Mouse (Mus musculus) lung, postnatal 0 days (tissue): Measurements from ENCODE around the gene Adam12. TPM values are rescaled to one million over a fixed set of nuclear protein-coding genes. Genes with fewer than 3 reads are reported as not detected.
A peak's percentile ranks its signal among the peaks of the same experiment; 100 is the strongest.

Source experiments
- ATAC-seq: fragments of 200-750 bp; cut with Nextera tagmentation; 2 replicates; pipeline ENCODE4 v1.8.0; 2017; ENCODE audit warnings: moderate library complexity
- DNase-seq: peaks from one replicate; pipeline ENCODE4 v3.0.0-alpha.2; 2016; ENCODE audit warnings: low spot score
- H3K27ac ChIP-seq: fragments of 300-500 bp; sonication (generic); 2 replicates; pipeline ENCODE4 v1.5.1; 2014; ENCODE audit warnings: antibody characterized with exemption, mild to moderate bottlenecking, low read length, mixed read lengths
- H3K27me3 ChIP-seq: fragments of 300-500 bp; sonication (generic); replicated peaks from 2 replicates; pipeline ENCODE4 v1.6.1; 2014; ENCODE audit warnings: low read length, mixed read lengths; ENCODE audit not compliant: insufficient read depth
- H3K36me3 ChIP-seq: fragments of 300-500 bp; sonication (generic); 2 replicates; pipeline ENCODE4 v1.6.1; 2014; ENCODE audit warnings: low read length, mixed read lengths; ENCODE audit not compliant: insufficient read depth
- H3K4me1 ChIP-seq: fragments of 300-500 bp; sonication (generic); 2 replicates; pipeline ENCODE4 v1.6.1; 2014; ENCODE audit warnings: antibody characterized with exemption, low read depth, low read length, mixed read lengths; ENCODE audit not compliant: insufficient read depth
- H3K4me2 ChIP-seq: fragments of 300-500 bp; sonication (generic); replicated peaks from 2 replicates; pipeline ENCODE4 v1.6.1; 2014; ENCODE audit warnings: low read depth, mild to moderate bottlenecking, low read length, moderate library complexity, mixed read lengths
- H3K4me3 ChIP-seq: fragments of 300-500 bp; sonication (generic); 2 replicates; pipeline ENCODE4 v1.5.1; 2014; ENCODE audit warnings: low read depth, low read length
- H3K9ac ChIP-seq: fragments of 300-500 bp; sonication (generic); replicated peaks from 2 replicates; pipeline ENCODE4 v1.6.1; 2014; ENCODE audit warnings: low read depth, mild to moderate bottlenecking
- H3K9me3 ChIP-seq: fragments of 300-500 bp; sonication (generic); 2 replicates; pipeline ENCODE4 v1.6.1; 2016; ENCODE audit warnings: low read length, mixed read lengths
- CTCF ChIP-seq: IDR thresholded peaks from 2 replicates; pipeline ENCODE4 v1.5.1; 2016; ENCODE audit warnings: antibody characterized with exemption, mild to moderate bottlenecking
- EP300 ChIP-seq: IDR thresholded peaks from 2 replicates; pipeline ENCODE4 v1.6.1; 2016; ENCODE audit warnings: antibody characterized with exemption, mild to moderate bottlenecking, control low read depth
- WGBS: fragments of 180-500 bp; shearing (Covaris S2); extraction: QIAGEN DNeasy Blood & Tissue Kit; methylation state at CpG from one replicate; pipeline ENCODE4 v1.1.7; 2014; 5-methylcytosine and 5-hydroxymethylcytosine counted together
- polyA plus RNA-seq: library from polyadenylated mRNA; unstranded; fragments of >200 nt; fragmentation: Nextera tagmentation; extraction: Ambion mirVana; gene quantifications from 2 replicates; pipeline ENCODE4 v1.2.1, GENCODE M21; 2015

Gene Adam12
- polyA plus RNA-seq, 1 experiment from 2014 or later = 2.5 TPM

DNA sequence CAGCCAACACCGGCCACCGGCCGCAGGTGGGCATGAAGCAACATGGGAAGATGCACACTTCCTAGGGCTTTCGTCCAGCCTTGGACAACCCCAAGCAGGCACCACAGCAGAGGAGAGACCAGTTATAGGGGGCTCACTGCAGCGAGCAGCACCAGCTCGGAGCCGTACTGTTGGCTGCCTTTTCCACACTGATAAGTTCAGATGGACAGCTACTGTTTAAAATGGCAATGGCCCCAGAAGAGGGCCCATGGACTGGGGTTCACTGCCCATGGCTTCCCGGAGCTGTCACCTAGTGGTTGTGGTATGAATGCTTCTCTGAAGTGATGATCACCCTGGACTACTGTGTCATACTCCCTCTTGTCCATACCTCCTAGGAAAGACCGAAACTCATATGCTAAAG lies 141.7 kb downstream of the Adam12 start:
- 91% methylated on average over 9 of the region's 9 CpGs for WGBS
- no peak overlapping the region for H3K4me3 ChIP-seq
- TF ChIP-seq CTCF (no peak), EP300 (no peak)

DNA sequence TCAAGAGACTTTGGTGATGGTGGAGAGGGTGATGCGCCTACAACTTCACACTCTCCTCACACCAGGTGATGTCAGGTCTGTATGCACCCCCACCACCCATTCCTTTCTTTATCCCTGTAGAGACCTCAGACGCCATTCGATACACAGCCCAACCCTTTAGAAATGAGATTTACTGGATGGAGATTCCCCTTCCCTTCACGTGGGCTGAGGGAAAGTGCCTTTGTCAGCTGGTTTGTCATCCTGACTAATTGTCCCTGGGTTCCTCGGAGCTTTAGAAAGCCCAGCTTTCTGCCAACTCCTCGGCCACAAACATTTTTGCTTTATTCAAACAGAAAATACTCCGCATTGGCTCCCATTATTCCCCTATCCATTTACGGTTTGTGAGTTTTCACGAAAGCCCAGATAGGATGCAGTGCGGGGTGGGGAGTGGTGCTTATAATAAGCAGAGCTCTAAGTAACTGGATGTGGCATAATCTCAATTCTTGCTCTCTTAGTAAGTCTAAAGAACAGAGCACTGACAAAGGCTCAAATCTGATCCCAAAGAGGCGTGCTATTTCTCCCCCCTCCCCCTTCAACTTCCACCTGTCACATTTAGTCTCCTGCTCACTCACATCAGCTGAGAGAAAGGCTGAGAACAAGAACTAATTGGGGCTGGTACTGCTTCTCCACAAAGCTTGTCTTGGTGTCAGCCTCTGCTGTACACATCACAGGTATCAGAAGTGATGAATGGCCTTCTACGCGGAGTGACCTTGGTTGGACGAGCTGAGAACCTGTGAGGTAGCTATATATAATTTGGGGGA lies 143.2 kb downstream of the Adam12 start:
- DNase-seq (no peak), ATAC-seq (no peak)
- Histone ChIP-seq H3K4me1 (0 out of 2 replicates have a peak, but pooled peaks cover 3% of the 10 kb centered on the region), H3K9ac (no peak overlapping the region), H3K27me3 (no peaks in the 10 kb centered on the region), H3K4me2 (no peak overlapping the region), H3K4me3 (no peak overlapping the region), H3K36me3 (no peaks in the 10 kb centered on the region), H3K9me3 (no peaks in the 10 kb centered on the region), H3K27ac (no peak overlapping the region)
- no peak for TF ChIP-seq EP300
- TF ChIP-seq CTCF = no peak
- WGBS = 75% methylated on average over 14 of the region's 14 CpGs

More for the DNA sequence above, 141.7 kb downstream of the Adam12 start:
- DNase-seq (no peak), ATAC-seq (no peak)
- Histone ChIP-seq H3K9me3 (no peaks in the 10 kb centered on the region), H3K27me3 (no peaks in the 10 kb centered on the region), H3K4me2 (no peak overlapping the region), H3K4me1 (0 out of 2 replicates have a peak, but pooled peaks cover 3% of the 10 kb centered on the region), H3K9ac (no peak overlapping the region), H3K36me3 (no peaks in the 10 kb centered on the region), H3K27ac (no peak overlapping the region)

DNA sequence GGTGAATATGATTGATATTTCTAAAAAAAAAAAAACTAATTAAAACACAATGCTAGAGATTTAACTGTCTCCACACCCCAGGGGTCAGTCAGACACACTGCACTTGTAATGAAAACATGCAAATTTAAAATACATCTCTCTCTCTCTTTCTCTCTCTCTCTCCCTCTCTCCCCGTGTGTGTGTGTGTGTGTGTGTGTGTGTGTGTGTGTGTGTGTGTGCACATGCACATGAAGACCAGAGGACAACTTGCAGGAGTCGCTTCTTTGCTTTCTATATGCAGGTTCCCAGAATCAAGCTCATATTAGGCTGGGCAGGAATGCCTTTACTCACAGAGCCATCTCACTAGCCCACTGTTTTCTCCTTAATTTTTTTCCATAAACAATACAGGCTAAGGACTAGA lies 146.6 kb downstream of the Adam12 start:
- DNase-seq (no peak), ATAC-seq (no peak)
- no peaks in the 10 kb centered on the region for H3K36me3 ChIP-seq
- TF ChIP-seq CTCF (no peak), EP300 (no peak)
- no peaks in the 10 kb centered on the region for H3K27me3 ChIP-seq
- WGBS = 64% methylated on average over 2 of the region's 2 CpGs
- no peaks in the 10 kb centered on the region for H3K9me3 ChIP-seq
- no peak overlapping the region for H3K4me2 ChIP-seq
- H3K9ac ChIP-seq = no peak overlapping the region
- H3K4me3 ChIP-seq = no peak overlapping the region
- no peak overlapping the region for H3K27ac ChIP-seq
- H3K4me1 ChIP-seq = no peaks in the 10 kb centered on the region

DNA sequence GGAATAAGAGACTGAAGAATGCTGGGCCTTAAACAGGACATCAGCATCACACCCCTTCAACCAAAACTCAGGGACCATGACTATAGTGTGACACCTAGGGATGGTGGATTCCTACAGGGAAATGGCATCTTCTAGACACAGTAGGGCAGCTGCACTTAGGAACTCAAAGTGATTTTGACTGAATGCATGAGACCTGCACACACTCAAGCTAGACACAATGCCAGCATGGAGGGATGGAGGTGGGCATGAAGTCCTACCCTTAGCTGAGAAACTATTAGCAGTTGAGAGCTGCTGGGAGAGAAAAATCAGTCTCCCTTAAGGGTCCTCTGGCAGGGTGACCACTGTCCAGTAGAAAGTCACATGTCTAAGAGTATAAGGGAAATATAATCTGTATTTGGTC lies 147.0 kb downstream of the Adam12 start:
- H3K4me1 ChIP-seq = no peaks in the 10 kb centered on the region
- H3K4me3 ChIP-seq = no peak overlapping the region
- no peak overlapping the region for H3K4me2 ChIP-seq
- H3K9me3 ChIP-seq = no peaks in the 10 kb centered on the region
- no peaks in the 10 kb centered on the region for H3K27me3 ChIP-seq
- no peak for TF ChIP-seq EP300
- TF ChIP-seq CTCF = no peak
- H3K27ac ChIP-seq = no peak overlapping the region
- no peak overlapping the region for H3K9ac ChIP-seq
- H3K36me3 ChIP-seq = no peaks in the 10 kb centered on the region
- no peak for ATAC-seq
- DNase-seq = no peak

DNA sequence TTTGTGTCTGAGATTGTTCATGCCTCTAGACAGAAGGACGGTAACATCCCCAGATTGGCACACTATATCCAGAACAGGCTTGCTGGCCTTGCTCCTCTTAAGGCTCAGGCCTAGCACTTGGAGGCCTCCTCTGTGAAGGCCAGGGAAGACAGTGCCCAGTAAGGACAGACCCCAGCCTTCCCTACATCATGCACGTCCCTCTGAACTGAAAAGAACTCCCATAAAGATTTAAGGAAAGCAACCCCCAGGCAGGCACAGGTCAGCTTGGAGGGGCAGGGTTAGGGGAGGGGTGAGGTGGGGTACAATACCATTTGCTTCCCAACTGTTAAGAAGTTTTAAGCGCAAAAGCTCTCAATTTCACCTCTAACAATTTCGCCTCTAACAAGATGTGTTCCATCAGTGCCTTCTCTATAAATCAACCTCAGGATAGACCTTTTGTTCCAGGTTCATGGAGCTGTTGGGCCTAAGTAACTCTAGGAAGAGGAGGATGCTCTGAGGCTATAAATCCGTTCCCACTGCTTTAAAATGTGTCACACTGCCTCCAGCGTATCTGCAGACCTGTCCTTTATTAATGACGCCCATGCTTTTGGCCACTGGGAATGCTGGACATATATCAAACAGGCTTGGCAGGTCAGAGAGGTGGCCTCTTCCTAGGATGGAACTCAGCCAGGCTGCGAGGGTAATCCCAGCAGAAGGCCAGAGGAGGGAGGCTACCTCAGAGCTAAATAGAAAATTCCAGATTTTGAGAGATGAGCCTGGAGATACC lies 150.5 kb downstream of the Adam12 start:
- H3K4me2 ChIP-seq = no peak overlapping the region
- no peak overlapping the region for H3K27ac ChIP-seq
- H3K9me3 ChIP-seq = no peaks in the 10 kb centered on the region
- TF ChIP-seq EP300 (no peak), CTCF (no peak)
- DNase-seq (no peak), ATAC-seq (no peak)
- no peak overlapping the region for H3K9ac ChIP-seq
- H3K27me3 ChIP-seq = no peaks in the 10 kb centered on the region
- no peaks in the 10 kb centered on the region for H3K4me1 ChIP-seq
- no peaks in the 10 kb centered on the region for H3K36me3 ChIP-seq
- WGBS = 73% methylated on average over 8 of the region's 8 CpGs
- H3K4me3 ChIP-seq = no peak overlapping the region

DNA sequence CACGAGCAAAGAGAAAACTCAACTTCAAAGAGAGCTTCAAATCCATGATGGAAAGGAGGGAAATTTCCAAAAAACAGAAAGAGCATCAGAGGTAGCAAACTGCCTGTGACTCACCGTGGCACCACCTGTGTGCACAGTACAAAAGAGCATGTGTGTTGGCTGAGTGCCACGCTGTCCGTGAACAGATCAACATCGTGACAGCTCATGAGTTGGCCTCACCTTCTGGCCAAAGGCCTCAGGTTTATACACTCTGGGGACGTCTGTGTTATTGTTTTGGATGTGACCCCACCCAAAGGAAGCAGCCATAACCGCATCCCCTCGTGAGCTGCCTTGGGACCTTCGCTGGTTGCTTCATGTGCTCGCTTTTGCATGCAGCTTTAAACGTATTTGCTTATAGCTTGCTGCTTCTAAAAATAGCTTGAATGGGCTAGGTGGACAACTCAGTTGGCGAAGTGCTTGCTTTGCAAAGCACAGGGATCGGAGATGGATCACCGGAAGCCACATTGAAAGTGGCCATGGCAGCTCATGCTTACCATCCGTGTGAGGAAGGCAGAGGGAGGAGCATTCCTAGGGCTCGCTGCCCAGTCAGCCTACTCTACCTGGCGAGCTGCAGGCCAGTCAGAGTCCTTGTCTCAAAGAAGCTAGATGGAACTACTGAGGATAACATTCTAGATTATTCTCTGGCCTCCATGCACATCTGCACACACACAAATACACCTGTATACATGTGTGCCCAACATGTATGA lies 151.8 kb downstream of the Adam12 start:
- Histone ChIP-seq H3K27ac (no peak overlapping the region), H3K27me3 (no peaks in the 10 kb centered on the region), H3K9ac (no peak overlapping the region), H3K4me3 (peak overlapping the region; percentile 17), H3K4me2 (peak overlapping the region; percentile 43), H3K4me1 (no peaks in the 10 kb centered on the region), H3K36me3 (no peaks in the 10 kb centered on the region), H3K9me3 (no peaks in the 10 kb centered on the region)
- WGBS = 45% methylated on average over 17 of the region's 17 CpGs
- DNase-seq (peak; percentile 48), ATAC-seq (peak; percentile 44; the same call in 1 of the 2 replicates)
- TF ChIP-seq CTCF (no peak), EP300 (no peak)
